Comparison of ENCODE assay signal across 17 mouse cellular contexts in genomic region chr2:70889522-70890100, GRCm38 (mm10).
DNase-seq lines count a peak whose midpoint lies in the region; ATAC-seq and TF ChIP-seq lines count a peak whose summit lies in the region.
"Had no signal": no experiment of that assay in that cellular context is flagged by ENCODE, and none has a peak within 500 bp of the region (broad histone marks: within the 10 kb centered on the region; RNA-seq: fewer than 3 reads in every experiment).

No protein-coding gene starts in this region.

- H3K4me3 ChIP-seq in liver, embryonic 14.5 days (ENCODE audit: insufficient read depth in 1 of 2, low read depth in 2 of 2, low read length in 2 of 2): no peak overlapping the region
- H3K4me3 ChIP-seq in midbrain, embryonic 16.5 days (ENCODE audit: low read depth, low read length): no peak overlapping the region
- H3K4me3 ChIP-seq: hindbrain, embryonic 12.5 days; kidney, embryonic 15.5 days; limb, embryonic 12.5 days; midbrain, embryonic 12.5 days; neural tube, embryonic 13.5 days had no signal

- no peak overlapping the region for H3K27ac ChIP-seq in liver, embryonic 14.5 days
- H3K27ac ChIP-seq in midbrain, embryonic 16.5 days (ENCODE audit: low read length): no peak overlapping the region
- H3K27ac ChIP-seq: hindbrain, embryonic 12.5 days; kidney, embryonic 15.5 days; limb, embryonic 12.5 days; midbrain, embryonic 12.5 days; neural tube, embryonic 13.5 days; stomach, postnatal 0 days had no signal

- WGBS in liver, embryonic 14.5 days (ENCODE audit: insufficient replicate concordance): 26% methylated on average over 5 of the region's 5 CpGs
- WGBS in midbrain, embryonic 16.5 days: 73% methylated on average over 5 of the region's 5 CpGs

- peak; percentile 44; the same call in 1 of the 2 replicates for TF ChIP-seq EP300 in liver, embryonic 14.5 days (IDR thresholded peaks at IDR 0.05; ENCODE audit: low read depth)

- H3K27me3 ChIP-seq in liver, embryonic 14.5 days (ENCODE audit: control insufficient read depth, insufficient read depth, low read length): no peaks in the 10 kb centered on the region
- no peaks in the 10 kb centered on the region for H3K27me3 ChIP-seq in midbrain, embryonic 16.5 days (ENCODE audit: control insufficient read depth, insufficient read depth, low read depth, low read length)
- H3K27me3 ChIP-seq: hindbrain, embryonic 12.5 days; kidney, embryonic 15.5 days; limb, embryonic 12.5 days; midbrain, embryonic 12.5 days; neural tube, embryonic 13.5 days had no signal

- H3K4me1 ChIP-seq in liver, embryonic 14.5 days (replicated peaks; ENCODE audit: control insufficient read depth in 2 of 2, insufficient read depth in 2 of 2, low read length in 1 of 2): peaks cover 10 to 12% of the 10 kb centered on the region in 2 experiments
- no peaks in the 10 kb centered on the region for H3K4me1 ChIP-seq in midbrain, embryonic 16.5 days (ENCODE audit: control insufficient read depth, insufficient read depth, low read length)
- H3K4me1 ChIP-seq: hindbrain, embryonic 12.5 days; kidney, embryonic 15.5 days; limb, embryonic 12.5 days; midbrain, embryonic 12.5 days; neural tube, embryonic 13.5 days had no signal

- no peak overlapping the region for H3K9ac ChIP-seq in liver, embryonic 14.5 days (replicated peaks)
- H3K9ac ChIP-seq in midbrain, embryonic 16.5 days (ENCODE audit: low read depth, low read length): no peak overlapping the region
- H3K9ac ChIP-seq: hindbrain, embryonic 12.5 days; kidney, embryonic 15.5 days; limb, embryonic 12.5 days; midbrain, embryonic 12.5 days; neural tube, embryonic 13.5 days had no signal

- H3K9me3 ChIP-seq in liver, embryonic 14.5 days (ENCODE audit: control insufficient read depth, low read length): no peaks in the 10 kb centered on the region
- H3K9me3 ChIP-seq in midbrain, embryonic 16.5 days (replicated peaks; ENCODE audit: control insufficient read depth, low read length, poor library complexity, severe bottlenecking): no peaks in the 10 kb centered on the region
- H3K9me3 ChIP-seq: hindbrain, embryonic 12.5 days; kidney, embryonic 15.5 days; limb, embryonic 12.5 days; midbrain, embryonic 12.5 days; neural tube, embryonic 13.5 days had no signal

- no peak for ATAC-seq in cerebellum, adult (ENCODE audit: insufficient number of reproducible peaks, low FRiP score, low TSS enrichment)
- ATAC-seq in liver, embryonic 14.5 days (ENCODE audit: insufficient read depth): peak; percentile 70
- ATAC-seq in midbrain, embryonic 16.5 days: no peak

- peak; percentile 5 for DNase-seq in cerebellum, adult 11-12 months
- peak; percentile 23 for DNase-seq in kidney, postnatal 14 days
- no peak for DNase-seq in kidney, postnatal 4 days
- peak; percentile 15 for DNase-seq in adrenal gland, postnatal 14 days
- peak in 2 of 3 experiments; percentile 30 to 31 for DNase-seq in liver, embryonic 14.5 days (ENCODE audit: low read depth in 3 of 3, low spot score in 3 of 3)
- no peak for DNase-seq in layer of hippocampus, postnatal 14 days (ENCODE audit: low spot score in 2 of 2)
- DNase-seq: embryo, embryonic 11 days; gastrocnemius, postnatal 10 days; layer of hippocampus, postnatal 36 days had no signal

- TF ChIP-seq CTCF in liver, embryonic 14.5 days (IDR thresholded peaks at IDR 0.05; ENCODE audit: low read depth): no peak

- H3K4me2 ChIP-seq in liver, embryonic 14.5 days (ENCODE audit: low read depth): no peak overlapping the region
- no peak overlapping the region for H3K4me2 ChIP-seq in midbrain, embryonic 16.5 days (ENCODE audit: low read length)
- H3K4me2 ChIP-seq: hindbrain, embryonic 12.5 days; kidney, embryonic 15.5 days; limb, embryonic 12.5 days; midbrain, embryonic 12.5 days; neural tube, embryonic 13.5 days had no signal

- H3K36me3 ChIP-seq in liver, embryonic 14.5 days (replicated peaks; ENCODE audit: control insufficient read depth, insufficient read depth, low read depth): no peaks in the 10 kb centered on the region
- H3K36me3 ChIP-seq in midbrain, embryonic 16.5 days (ENCODE audit: control insufficient read depth, insufficient read depth, low read length): no peaks in the 10 kb centered on the region
- H3K36me3 ChIP-seq: hindbrain, embryonic 12.5 days; kidney, embryonic 15.5 days; limb, embryonic 12.5 days; midbrain, embryonic 12.5 days; neural tube, embryonic 13.5 days had no signal

Comparison
In these comparisons a context has a peak if more than half of its experiments do, and no peak if none do; other contexts are left out.
1. DNase-seq: peak in cerebellum, adult 11-12 months (single experiment), kidney, postnatal 14 days (single experiment), adrenal gland, postnatal 14 days (single experiment) and liver, embryonic 14.5 days (2 of 3); none in kidney, postnatal 4 days (0 of 2) and layer of hippocampus, postnatal 14 days (0 of 2).